Mouse (Mus musculus) left cerebral cortex, postnatal 36 days (tissue): ENCODE data around the gene Tmem56. TPM values are rescaled to one million over a fixed set of nuclear protein-coding genes. Genes with fewer than 3 reads are reported as not detected.

Experiments
- DNase-seq, 2 experiments: peaks; one replicate each; pipeline ENCODE4 v3.0.0; 2021 to 2022; ENCODE audit warnings: low spot score in 2 of 2, mixed read lengths in 1 of 2
- intact Hi-C: fragments of 180-260 bp; cut with DNase I; formaldehyde crosslinking; loops from one replicate; pipeline ENCODE4 v1.15.1; 2025
- total RNA-seq, 2 experiments: library from RNA; stranded (reverse); gene quantifications; 2 replicates each; pipeline ENCODE4 v1.2.3; 2021

The Tmem56 gene
- total RNA-seq, 2 experiments from 2014 or later, result 46.0 to 47.0 TPM

DNA sequence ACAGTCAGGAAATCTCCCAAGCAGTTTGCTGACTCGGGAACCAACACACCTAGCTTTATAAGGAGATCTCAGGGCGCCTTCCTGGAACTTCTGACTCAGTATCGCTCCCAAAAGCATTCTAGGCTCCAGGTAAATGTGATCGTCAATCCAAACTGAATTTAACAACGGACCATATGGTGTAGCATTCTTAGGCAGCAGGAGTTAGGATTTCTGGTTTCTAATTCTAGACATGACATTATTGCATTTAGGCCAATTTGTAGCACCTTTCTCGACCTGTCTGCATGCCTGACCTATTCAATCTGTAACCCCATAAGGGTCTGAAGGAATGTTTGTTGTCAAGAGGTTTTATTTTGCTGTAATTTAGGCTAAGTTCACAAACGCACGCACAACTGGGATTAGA, 7.8 kb upstream of the Tmem56 start:
- intact Hi-C loops, result loop anchor here (5.0 kb wide), 1 partner anchor 118 kb away; the partner anchor contains the start of gene Rwdd3
- no peak for DNase-seq

- DNase-seq, result no peak
- intact Hi-C loops, result no loop called here
These were observed 4.3 kb upstream of the Tmem56 start for GRCm38 (mm10) chr3:121287151-121287550.

DNA sequence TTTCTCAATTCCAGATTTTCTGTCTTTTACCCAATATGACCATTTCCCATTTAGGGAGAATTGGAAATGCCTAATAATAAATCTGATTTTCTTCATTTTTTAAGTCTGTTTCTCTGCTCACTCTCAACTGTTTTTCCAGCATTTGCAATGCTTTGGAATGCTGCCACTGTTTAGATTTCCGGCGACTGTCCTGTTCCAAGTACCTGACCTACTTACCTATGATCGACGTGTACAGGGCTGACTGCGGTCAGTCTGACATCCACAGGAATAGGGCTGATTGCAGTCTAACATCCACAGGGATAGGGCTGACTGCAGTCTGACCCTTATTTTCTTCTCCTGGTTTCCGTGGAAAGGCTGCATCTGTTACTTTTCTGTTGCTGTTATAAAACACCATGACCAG, 2.3 kb upstream of the Tmem56 start:
- DNase-seq, result no peak
- intact Hi-C loops, result no loop called here

DNA sequence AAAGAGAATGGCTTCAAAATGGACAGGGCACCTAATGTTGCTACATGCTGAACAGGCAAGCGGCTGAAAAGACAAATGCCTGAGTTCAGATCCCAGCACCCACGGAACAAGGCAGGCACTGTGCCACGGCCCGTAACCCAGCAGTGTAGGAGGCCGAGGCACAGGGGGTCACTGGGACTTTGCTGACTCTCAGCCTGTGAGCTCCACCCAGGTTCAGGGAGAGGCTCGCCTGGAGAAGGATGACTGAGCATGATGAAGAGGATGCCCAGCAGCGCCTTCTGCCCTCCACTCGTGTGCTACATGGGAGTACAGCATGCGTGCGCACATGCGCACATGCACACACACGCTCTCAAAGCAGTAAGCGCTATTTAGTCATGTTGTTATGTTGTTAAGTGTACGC, 3.2 kb downstream of the Tmem56 start:
- intact Hi-C loops, result no loop called here

GRCm38 (mm10) chr3:121277557-121277956, 5.3 kb downstream of the Tmem56 start:
- intact Hi-C loops, result no loop called here
- DNase-seq, result no peak

More for the DNA sequence above, 3.2 kb downstream of the Tmem56 start:
- DNase-seq, result no peak

DNA sequence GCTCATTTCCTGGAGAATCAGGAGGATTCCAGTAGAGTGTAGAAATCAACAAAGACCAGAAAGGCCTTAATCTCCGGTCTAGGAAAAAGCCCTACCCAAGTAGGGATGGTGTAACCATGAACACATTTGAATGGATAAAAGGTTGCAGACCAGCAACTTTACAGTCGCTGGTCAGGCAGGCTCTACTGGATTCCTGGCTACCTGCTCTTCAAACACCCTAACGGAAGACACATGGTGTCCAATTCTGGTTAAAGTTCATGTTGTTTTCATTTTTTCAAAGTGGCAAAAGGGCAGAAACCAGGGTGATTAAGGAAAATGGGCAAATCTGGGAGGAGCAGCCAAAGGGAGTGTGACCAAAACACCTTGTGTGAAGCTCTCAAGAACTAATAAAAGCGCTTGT, 5.9 kb downstream of the Tmem56 start:
- DNase-seq, result no peak
- intact Hi-C loops, result no loop called here

GRCm38 (mm10) chr3:121274010-121274409, 8.9 kb downstream of the Tmem56 start:
- no peak for DNase-seq
- intact Hi-C loops, result no loop called here

DNA sequence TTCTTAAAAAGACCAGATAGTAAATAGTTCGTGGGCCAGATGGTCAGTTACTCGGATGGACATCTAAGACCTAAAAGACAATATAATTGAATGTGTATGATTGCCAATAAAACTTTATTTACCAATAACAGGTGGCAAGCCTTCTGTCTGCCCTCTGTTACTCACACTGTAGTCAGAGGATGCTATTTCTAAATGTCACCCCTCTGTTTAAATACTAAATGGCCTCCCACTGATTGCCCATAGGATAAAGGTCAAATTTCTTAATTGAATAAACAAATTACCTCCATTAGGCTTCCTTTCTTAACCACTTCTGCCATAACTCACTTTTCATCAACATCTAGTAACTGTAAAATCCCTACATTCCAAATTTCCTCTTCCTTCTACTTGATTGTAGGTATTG, 10.3 kb downstream of the Tmem56 start:
- intact Hi-C loops, result no loop called here
- DNase-seq, result no peak

DNA sequence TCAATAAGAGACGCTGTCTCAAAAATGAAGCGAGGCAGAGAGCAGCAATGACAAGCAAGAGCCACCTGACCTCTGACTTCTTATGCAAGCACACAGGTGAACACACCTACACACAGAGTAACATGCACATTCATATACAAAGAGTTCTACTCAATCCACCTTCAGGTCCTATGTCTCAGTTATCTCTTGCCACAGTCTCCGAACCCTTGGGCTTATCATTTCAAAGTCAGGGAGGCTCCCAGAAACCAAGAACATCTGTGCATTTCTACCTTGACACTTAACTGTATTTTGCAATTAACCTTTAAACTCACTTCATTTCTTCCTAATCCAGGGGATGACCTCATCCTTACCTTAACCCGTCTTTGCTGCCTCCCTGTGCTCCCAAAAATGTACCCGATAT, 15.6 kb downstream of the Tmem56 start:
- intact Hi-C loops, result no loop called here
- DNase-seq, result no peak

DNA sequence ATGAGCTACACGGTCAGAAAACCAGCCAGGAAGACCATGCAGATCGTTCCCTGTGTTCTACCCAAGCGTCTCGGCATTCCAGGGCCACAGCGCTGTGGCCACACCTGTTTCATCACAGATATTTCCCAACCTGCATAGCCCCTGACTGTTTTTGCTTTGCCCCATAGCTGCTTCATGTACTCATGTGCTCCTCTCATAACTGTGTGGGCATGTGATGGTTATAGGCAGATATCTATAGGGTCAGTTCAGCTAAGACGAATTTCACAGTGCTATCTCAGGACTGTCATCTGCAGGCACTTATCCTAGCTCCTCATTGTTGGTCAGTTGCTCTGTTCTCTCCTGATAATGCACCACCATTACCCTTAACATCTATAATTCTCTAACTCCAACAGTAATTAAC, 18.7 kb downstream of the Tmem56 start:
- intact Hi-C loops, result loop anchor here (5.0 kb wide), 1 partner anchor 92 kb away; the partner anchor contains the start of gene Rwdd3
- DNase-seq, result no peak

GRCm38 (mm10) chr3:121263205-121263548, 19.7 kb downstream of the Tmem56 start:
- peak; percentile 62 to 64 for DNase-seq
- intact Hi-C loops, result loop anchor here (5.0 kb wide), 1 partner anchor 91 kb away; the partner anchor contains the start of gene Rwdd3

- DNase-seq, result peak; percentile 65 to 76
- intact Hi-C loops, result loop anchor here (5.0 kb wide), 1 partner anchor 90 kb away; the partner anchor contains the start of gene Rwdd3
These were observed 20.2 kb downstream of the Tmem56 start for GRCm38 (mm10) chr3:121262521-121263204.

GRCm38 (mm10) chr3:121261939-121262520, 20.9 kb downstream of the Tmem56 start:
- no peak for DNase-seq
- intact Hi-C loops, result loop anchor here (5.0 kb wide), 1 partner anchor 90 kb away; the partner anchor contains the start of gene Rwdd3

DNA sequence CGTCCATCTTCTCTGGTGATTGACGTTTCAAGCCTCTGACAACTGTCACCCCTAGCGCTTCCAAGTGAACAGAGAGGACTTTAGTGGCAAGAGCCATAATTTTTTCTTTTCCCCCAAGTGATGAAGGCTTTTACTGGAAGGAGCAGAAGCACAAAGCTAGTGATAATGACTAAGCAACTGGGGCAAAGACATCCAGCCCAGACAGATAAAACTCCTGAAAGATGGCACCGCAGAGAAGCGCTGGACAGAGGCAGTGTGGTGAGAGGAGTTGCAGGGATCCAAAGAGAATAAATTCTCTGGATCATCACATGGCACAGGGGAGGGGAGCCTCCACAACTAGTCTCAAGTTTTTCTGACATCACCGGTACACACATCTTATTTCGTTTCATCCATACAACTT, 21.6 kb downstream of the Tmem56 start:
- intact Hi-C loops, result loop anchor here (5.0 kb wide), 1 partner anchor 89 kb away; the partner anchor contains the start of gene Rwdd3
- no peak for DNase-seq

- intact Hi-C loops, result loop anchor here (5.0 kb wide), 1 partner anchor 89 kb away; the partner anchor contains the start of gene Rwdd3
- no peak for DNase-seq
These were observed 22.1 kb downstream of the Tmem56 start for GRCm38 (mm10) chr3:121260831-121261230.

- DNase-seq, result no peak
- intact Hi-C loops, result loop anchor here (5.0 kb wide), 1 partner anchor 88 kb away; the partner anchor contains the start of gene Rwdd3
These were observed 22.9 kb downstream of the Tmem56 start for GRCm38 (mm10) chr3:121260041-121260440.

- peak; percentile 38 to 46 for DNase-seq
- intact Hi-C loops, result no loop called here
These were observed 24.1 kb downstream of the Tmem56 start for GRCm38 (mm10) chr3:121258521-121259478.

DNA sequence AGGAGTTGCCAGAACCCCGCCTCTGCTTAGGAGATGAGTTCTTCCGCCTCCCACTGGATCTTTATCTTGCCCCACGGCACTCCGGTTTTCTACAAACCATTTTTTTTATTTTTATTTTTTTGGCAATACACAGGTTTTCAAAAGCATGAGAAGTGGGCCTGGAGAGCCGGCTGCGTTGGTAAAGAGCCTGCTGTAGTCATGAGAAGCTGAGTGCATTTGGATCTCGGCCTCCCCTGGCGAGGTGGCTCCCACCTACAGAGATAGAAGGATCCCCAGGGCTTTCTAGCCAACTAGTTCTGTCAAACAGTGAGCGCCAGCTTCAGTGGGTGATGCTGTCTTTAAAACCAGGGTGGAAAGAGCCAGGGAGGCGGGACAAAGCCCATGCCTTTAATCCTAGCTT, 25.5 kb downstream of the Tmem56 start:
- intact Hi-C loops, result no loop called here
- peak; percentile 59 to 81 for DNase-seq

DNA sequence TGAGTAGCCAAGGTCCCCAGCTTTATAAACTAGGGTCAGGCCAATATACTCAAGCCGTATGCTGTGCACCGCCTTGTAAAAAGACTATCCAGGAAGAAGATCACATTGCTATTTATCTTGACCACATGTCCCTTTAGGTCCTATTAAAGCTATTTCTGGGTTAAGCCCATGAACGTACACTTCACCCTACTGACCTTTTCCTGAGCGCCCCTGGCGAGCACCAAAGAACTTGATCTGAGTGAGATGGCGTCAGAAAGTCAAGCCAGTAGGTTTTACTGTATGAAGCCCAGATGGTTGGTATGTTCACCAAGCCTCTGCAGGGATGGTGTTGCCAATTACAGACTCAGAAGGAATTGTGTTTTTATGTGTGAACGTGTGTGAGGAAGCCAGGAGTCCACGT, 26.8 kb downstream of the Tmem56 start:
- intact Hi-C loops, result no loop called here
- DNase-seq, result no peak

DNA sequence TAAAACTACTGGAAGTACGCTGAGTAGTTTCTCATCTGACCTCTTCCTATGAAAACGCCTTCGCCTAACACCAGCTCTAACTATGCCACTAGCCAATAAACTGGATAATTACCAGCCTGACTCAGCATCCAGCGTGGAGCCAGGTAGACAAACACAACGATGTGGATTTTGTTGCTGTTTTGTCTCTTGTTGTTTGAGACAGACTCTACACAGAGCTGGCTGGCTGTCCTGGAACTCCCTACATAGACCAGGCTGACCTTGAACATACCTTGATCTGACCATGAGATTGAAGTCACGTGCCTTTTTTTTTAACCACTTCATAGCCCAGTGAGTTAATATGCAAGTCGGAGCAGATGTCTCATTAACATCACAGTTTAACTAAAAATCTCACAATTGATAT, 27.4 kb downstream of the Tmem56 start:
- no peak for DNase-seq
- intact Hi-C loops, result no loop called here
